Mouse (Mus musculus): ENCODE results near the gene Pla2g16. TPM values are rescaled to one million over a fixed set of nuclear protein-coding genes. Genes with fewer than 3 reads are reported as not detected.

The Pla2g16 gene
- polyA plus RNA-seq, 1 experiment from 2014 or later: 8.6 TPM

DNA sequence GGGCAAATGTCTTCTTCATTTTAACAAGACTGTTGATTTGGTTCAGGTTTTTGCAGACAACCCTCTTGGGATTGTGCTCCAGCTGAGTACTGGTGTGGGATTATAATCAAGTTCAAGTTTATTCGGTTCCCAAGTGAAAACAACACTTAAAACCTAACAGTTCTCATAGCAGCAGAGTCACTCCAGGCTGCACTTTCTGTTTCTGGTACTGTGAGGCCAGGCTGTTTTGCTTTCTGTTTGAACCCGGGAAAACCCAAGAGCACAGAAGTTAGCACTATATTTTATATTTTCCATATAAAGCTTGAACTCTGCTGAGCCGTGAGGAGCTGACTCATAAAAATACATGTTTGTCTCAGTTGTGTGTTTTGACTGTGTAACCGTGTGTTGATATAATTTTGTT lies 1.4 kb downstream of the Pla2g16 start:
- Histone ChIP-seq H3K27ac (ENCODE audit: low read depth, low read length) (no peak overlapping the region), H3K36me3 (ENCODE audit: control insufficient read depth, insufficient read depth, low read length) (no peaks in the 10 kb centered on the region), H3K9me3 (ENCODE audit: control insufficient read depth, low read length) (no peaks in the 10 kb centered on the region), H3K27me3 (replicated peaks; ENCODE audit: control insufficient read depth, insufficient read depth, low read length) (peaks cover 2% of the 10 kb centered on the region; the same call in 1 of the 2 replicates), H3K4me3 (ENCODE audit: low read length) (no peak overlapping the region), H3K4me1 (ENCODE audit: control insufficient read depth, insufficient read depth, low read depth, low read length) (peaks cover 6% of the 10 kb centered on the region; the same call in 1 of the 2 replicates), H3K9ac (ENCODE audit: low read depth, low read length) (no peak overlapping the region), H3K4me2 (ENCODE audit: low read length) (no peak overlapping the region)
- WGBS: 79% methylated on average over 4 of the region's 4 CpGs
- no peak for ATAC-seq

DNA sequence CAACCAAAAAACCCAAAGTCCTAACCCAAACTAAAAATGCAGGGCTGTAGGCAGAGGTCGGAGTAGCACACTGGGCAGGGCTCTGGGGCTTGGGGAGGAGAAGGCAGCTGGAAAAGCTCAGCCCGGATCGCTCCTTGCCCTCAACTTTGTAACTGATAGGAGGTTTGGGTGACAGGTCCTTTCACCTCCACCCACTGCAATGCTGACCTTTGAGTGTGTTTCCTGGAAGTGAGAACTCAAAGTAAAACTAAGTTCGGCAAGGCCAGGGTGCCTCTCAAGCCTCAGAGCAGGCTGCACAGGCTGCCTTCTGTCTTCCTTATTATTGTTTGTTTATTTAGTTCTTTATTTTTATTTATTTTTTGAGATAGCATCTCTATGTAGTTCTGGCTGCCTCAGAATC lies 2.7 kb downstream of the Pla2g16 start:
- no peak for ATAC-seq
- no peak overlapping the region for H3K9ac ChIP-seq (ENCODE audit: low read depth, low read length)
- no peak overlapping the region for H3K4me3 ChIP-seq (ENCODE audit: low read length)
- H3K36me3 ChIP-seq (ENCODE audit: control insufficient read depth, insufficient read depth, low read length): no peaks in the 10 kb centered on the region
- no peaks in the 10 kb centered on the region for H3K9me3 ChIP-seq (ENCODE audit: control insufficient read depth, low read length)
- no peak overlapping the region for H3K27ac ChIP-seq (ENCODE audit: low read depth, low read length)
- H3K4me2 ChIP-seq (ENCODE audit: low read length): no peak overlapping the region
- WGBS: 92% methylated on average over 4 of the region's 4 CpGs
- peaks cover 6% of the 10 kb centered on the region; the same call in 1 of the 2 replicates for H3K4me1 ChIP-seq (ENCODE audit: control insufficient read depth, insufficient read depth, low read depth, low read length)
- peaks cover 2% of the 10 kb centered on the region; the same call in 1 of the 2 replicates for H3K27me3 ChIP-seq (replicated peaks; ENCODE audit: control insufficient read depth, insufficient read depth, low read length)

DNA sequence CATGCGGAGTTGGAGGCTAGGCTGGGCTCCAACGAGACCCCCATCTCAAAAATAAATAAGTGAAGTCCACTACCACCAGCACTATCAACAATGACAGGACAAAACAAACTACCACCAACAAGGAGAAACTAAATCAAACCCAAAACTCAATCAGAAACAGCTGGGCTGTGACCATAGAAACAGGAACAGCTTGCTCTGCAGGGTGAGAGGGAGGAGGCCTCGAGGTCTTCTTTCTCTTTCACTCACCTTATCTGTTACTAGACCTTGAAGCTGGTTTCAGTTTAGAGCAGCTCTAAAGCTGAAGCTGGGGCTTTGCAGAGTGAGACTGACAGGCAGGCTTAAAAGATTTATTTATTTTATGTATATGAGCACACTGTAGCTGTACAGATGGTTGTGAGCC lies 4.2 kb downstream of the Pla2g16 start:
- Histone ChIP-seq H3K4me1 (ENCODE audit: control insufficient read depth, insufficient read depth, low read depth, low read length) (peaks cover 6% of the 10 kb centered on the region; the same call in 1 of the 2 replicates), H3K27me3 (replicated peaks; ENCODE audit: control insufficient read depth, insufficient read depth, low read length) (peaks cover 2% of the 10 kb centered on the region; the same call in 1 of the 2 replicates), H3K9me3 (ENCODE audit: control insufficient read depth, low read length) (no peaks in the 10 kb centered on the region), H3K4me2 (ENCODE audit: low read length) (no peak overlapping the region), H3K27ac (ENCODE audit: low read depth, low read length) (no peak overlapping the region), H3K4me3 (ENCODE audit: low read length) (no peak overlapping the region), H3K9ac (ENCODE audit: low read depth, low read length) (no peak overlapping the region), H3K36me3 (ENCODE audit: control insufficient read depth, insufficient read depth, low read length) (no peaks in the 10 kb centered on the region)
- 85% methylated on average over 3 of the region's 3 CpGs for WGBS
- ATAC-seq: no peak

DNA sequence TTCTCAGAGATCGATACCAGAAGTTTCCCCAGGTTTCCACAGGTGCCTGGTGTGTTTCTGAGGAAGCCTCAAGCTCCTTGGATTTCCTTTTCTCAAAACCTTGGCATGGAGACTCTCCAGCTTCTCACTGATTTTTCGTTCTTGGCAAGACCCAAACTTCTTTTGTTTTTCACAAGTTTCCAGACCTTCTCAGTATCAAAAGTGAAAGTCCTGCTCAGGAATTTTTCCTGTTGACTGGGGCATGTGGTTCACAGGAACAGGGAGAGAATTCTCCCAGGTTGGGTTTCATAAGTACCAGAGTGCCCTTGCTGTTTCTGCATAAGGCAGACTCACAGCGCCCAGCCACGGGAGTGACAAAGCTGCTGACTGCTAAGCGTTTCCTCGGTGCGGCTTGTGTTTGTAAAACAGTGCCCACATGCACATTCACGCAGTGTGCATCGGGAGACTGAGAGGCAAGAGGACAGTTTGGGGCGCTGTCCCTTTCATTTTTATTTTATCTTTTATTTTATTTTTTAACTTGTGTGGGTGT lies 5.4 kb downstream of the Pla2g16 start:
- H3K36me3 ChIP-seq (ENCODE audit: control insufficient read depth, insufficient read depth, low read length): no peaks in the 10 kb centered on the region
- no peak overlapping the region for H3K9ac ChIP-seq (ENCODE audit: low read depth, low read length)
- 80% methylated on average over 10 of the region's 10 CpGs for WGBS
- no peak overlapping the region for H3K27ac ChIP-seq (ENCODE audit: low read depth, low read length)
- no peaks in the 10 kb centered on the region for H3K27me3 ChIP-seq (replicated peaks; ENCODE audit: control insufficient read depth, insufficient read depth, low read length)
- H3K4me2 ChIP-seq (ENCODE audit: low read length): no peak overlapping the region
- ATAC-seq: no peak
- no peaks in the 10 kb centered on the region for H3K9me3 ChIP-seq (ENCODE audit: control insufficient read depth, low read length)
- H3K4me1 ChIP-seq (ENCODE audit: control insufficient read depth, insufficient read depth, low read depth, low read length): 0 out of 2 replicates have a peak, but pooled peaks cover 2% of the 10 kb centered on the region
- no peak overlapping the region for H3K4me3 ChIP-seq (ENCODE audit: low read length)

DNA sequence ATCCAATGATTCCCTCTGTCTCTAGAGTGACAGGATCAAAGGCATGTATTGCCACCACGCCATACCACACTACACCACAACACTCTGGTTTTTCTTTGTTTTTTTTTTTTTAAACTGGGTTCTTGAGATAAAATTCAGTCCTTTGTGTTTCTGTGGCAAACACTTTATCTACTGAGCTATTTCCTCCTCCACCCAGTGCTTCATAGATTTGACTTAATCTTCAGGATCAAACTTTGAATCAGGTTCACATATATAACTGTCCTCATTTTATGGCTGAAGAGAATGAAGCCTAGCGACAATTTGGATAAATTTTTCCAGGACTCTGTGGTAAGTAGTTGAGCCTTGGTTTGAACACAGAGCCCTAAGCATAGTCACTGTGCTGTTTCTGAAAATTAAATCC lies 6.4 kb downstream of the Pla2g16 start:
- Histone ChIP-seq H3K4me2 (ENCODE audit: low read length) (no peak overlapping the region), H3K4me3 (ENCODE audit: low read length) (no peak overlapping the region), H3K4me1 (ENCODE audit: control insufficient read depth, insufficient read depth, low read depth, low read length) (no peaks in the 10 kb centered on the region), H3K9me3 (ENCODE audit: control insufficient read depth, low read length) (no peaks in the 10 kb centered on the region), H3K27ac (ENCODE audit: low read depth, low read length) (no peak overlapping the region), H3K36me3 (ENCODE audit: control insufficient read depth, insufficient read depth, low read length) (no peaks in the 10 kb centered on the region), H3K9ac (ENCODE audit: low read depth, low read length) (no peak overlapping the region), H3K27me3 (replicated peaks; ENCODE audit: control insufficient read depth, insufficient read depth, low read length) (no peaks in the 10 kb centered on the region)
- no peak for ATAC-seq
- WGBS: 93% methylated on average over 2 of the region's 2 CpGs

DNA sequence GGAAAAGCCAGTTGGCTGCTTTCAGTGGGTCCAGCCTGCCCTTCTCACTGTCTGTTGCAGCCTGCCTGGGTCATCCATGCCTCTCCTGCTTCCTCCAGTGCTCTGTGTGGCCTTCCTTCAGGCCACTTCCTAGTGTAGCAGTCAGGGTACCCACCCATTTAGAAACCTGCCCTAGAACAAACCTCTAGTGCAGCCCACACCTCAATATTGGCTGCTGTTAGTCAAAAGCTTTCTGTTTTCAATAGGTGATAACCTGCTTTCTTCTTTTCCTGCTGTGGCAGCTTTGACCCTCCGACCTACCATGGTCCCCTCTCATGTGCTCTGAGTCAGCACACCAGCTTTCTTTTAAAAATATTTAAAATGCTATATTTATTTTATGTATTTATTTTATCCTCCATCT lies 7.2 kb downstream of the Pla2g16 start:
- Histone ChIP-seq H3K36me3 (ENCODE audit: control insufficient read depth, insufficient read depth, low read length) (no peaks in the 10 kb centered on the region), H3K27ac (ENCODE audit: low read depth, low read length) (no peak overlapping the region), H3K4me1 (ENCODE audit: control insufficient read depth, insufficient read depth, low read depth, low read length) (no peaks in the 10 kb centered on the region), H3K4me3 (ENCODE audit: low read length) (no peak overlapping the region), H3K27me3 (replicated peaks; ENCODE audit: control insufficient read depth, insufficient read depth, low read length) (no peaks in the 10 kb centered on the region), H3K9me3 (ENCODE audit: control insufficient read depth, low read length) (no peaks in the 10 kb centered on the region), H3K4me2 (ENCODE audit: low read length) (no peak overlapping the region), H3K9ac (ENCODE audit: low read depth, low read length) (no peak overlapping the region)
- 100% methylated on average over 1 of the region's 1 CpGs for WGBS
- no peak for ATAC-seq

DNA sequence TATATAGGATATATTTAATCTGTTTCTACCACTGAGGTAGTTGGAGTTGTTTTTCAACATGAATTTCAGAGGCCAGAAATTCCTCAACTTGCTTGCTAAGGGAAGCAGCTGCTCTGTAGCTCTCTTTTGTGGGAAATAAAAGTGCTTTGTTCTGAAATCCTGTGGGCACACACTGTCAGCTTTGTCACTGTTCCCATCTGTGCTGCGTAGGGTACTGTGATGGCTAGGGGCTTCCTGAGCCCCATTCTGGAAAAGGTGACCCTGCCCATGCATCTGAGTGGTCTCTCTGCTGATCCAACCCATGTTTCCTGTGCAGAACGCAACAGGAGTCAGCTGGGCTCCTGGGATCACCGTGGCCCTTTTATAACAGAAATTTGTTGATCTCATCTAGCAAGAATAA lies 9.6 kb downstream of the Pla2g16 start:
- Histone ChIP-seq H3K36me3 (ENCODE audit: control insufficient read depth, insufficient read depth, low read length) (no peaks in the 10 kb centered on the region), H3K9me3 (ENCODE audit: control insufficient read depth, low read length) (no peaks in the 10 kb centered on the region), H3K4me3 (ENCODE audit: low read length) (no peak overlapping the region), H3K4me2 (ENCODE audit: low read length) (no peak overlapping the region), H3K27me3 (replicated peaks; ENCODE audit: control insufficient read depth, insufficient read depth, low read length) (no peaks in the 10 kb centered on the region), H3K9ac (ENCODE audit: low read depth, low read length) (no peak overlapping the region), H3K4me1 (ENCODE audit: control insufficient read depth, insufficient read depth, low read depth, low read length) (no peaks in the 10 kb centered on the region), H3K27ac (ENCODE audit: low read depth, low read length) (no peak overlapping the region)
- 71% methylated on average over 3 of the region's 3 CpGs for WGBS
- no peak for ATAC-seq

DNA sequence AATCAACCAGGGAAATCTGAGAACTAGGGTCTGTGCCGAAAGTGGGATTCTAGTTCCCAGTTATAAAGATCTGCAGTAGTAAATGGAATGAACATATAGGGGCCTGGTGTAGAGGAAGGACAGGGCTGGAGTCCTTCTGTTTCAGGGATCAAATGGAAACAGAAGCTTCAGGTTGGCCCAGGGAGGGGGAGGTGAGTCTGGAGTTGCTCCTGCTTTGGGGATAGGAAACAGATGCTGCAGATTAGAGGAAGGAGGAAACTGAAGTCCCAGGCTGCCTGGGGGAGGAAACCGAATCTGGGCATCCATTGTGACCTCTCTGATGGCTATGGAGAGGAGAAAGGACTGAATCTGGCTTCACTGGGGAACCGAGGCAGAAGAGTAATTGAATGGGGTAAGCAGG lies 11.1 kb downstream of the Pla2g16 start:
- Histone ChIP-seq H3K4me1 (ENCODE audit: control insufficient read depth, insufficient read depth, low read depth, low read length) (no peaks in the 10 kb centered on the region), H3K27ac (ENCODE audit: low read depth, low read length) (no peak overlapping the region), H3K27me3 (replicated peaks; ENCODE audit: control insufficient read depth, insufficient read depth, low read length) (no peaks in the 10 kb centered on the region), H3K9ac (ENCODE audit: low read depth, low read length) (no peak overlapping the region), H3K4me3 (ENCODE audit: low read length) (no peak overlapping the region), H3K36me3 (ENCODE audit: control insufficient read depth, insufficient read depth, low read length) (no peaks in the 10 kb centered on the region), H3K4me2 (ENCODE audit: low read length) (no peak overlapping the region), H3K9me3 (ENCODE audit: control insufficient read depth, low read length) (no peaks in the 10 kb centered on the region)
- 63% methylated on average over 3 of the region's 3 CpGs for WGBS
- no peak for ATAC-seq

DNA sequence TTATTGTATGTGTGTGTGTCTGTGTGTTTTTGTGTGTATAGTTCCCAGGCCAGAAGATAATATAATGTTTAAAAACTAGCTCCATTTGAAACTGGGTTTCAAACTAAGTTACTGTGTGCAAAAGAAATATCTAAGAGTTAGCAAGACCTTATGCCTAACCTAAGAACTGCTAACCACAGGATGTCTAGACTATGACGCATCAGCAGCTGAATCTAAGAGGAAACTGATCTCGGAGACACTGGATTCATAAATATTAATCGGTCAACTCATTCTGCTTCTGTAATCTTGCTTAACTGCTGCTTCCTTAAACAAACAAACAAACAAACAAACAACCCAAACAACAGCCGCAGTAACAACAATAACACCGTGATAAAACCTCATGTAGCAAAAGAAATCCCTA lies 12.4 kb downstream of the Pla2g16 start:
- whole genome bisulfite sequencing: 77% methylated on average over 5 of the region's 5 CpGs

DNA sequence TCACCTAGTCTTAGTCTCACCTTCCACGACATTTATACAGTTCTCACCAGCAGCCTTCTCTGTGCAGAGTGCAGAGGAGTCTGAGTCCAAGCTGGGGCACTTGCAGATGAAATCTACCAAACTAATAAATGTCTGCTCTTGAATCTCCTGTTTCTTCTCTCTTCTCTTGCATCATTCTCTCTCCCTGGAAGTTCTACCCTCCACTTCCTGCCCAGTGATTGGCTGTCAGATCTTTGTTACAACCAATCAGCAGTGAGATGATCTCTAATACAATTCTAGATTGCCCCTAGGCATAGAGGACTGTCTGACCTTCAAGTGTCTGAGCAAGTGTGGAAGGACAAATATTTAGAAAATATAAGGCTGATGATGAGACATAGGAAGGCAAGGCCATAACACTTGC lies 18.9 kb downstream of the Pla2g16 start:
- Histone ChIP-seq H3K36me3 (ENCODE audit: control insufficient read depth, insufficient read depth, low read length) (no peaks in the 10 kb centered on the region), H3K4me3 (ENCODE audit: low read length) (no peak overlapping the region), H3K27me3 (replicated peaks; ENCODE audit: control insufficient read depth, insufficient read depth, low read length) (no peaks in the 10 kb centered on the region), H3K4me2 (ENCODE audit: low read length) (no peak overlapping the region), H3K9me3 (ENCODE audit: control insufficient read depth, low read length) (no peaks in the 10 kb centered on the region), H3K9ac (ENCODE audit: low read depth, low read length) (no peak overlapping the region), H3K4me1 (ENCODE audit: control insufficient read depth, insufficient read depth, low read depth, low read length) (no peaks in the 10 kb centered on the region), H3K27ac (ENCODE audit: low read depth, low read length) (no peak overlapping the region)
- ATAC-seq: no peak
- 96% methylated on average over 1 of the region's 1 CpGs for WGBS

More for the DNA sequence above, 12.4 kb downstream of the Pla2g16 start:
- H3K27me3 ChIP-seq (replicated peaks; ENCODE audit: control insufficient read depth, insufficient read depth, low read length): no peaks in the 10 kb centered on the region
- no peak overlapping the region for H3K27ac ChIP-seq (ENCODE audit: low read depth, low read length)
- H3K4me2 ChIP-seq (ENCODE audit: low read length): no peak overlapping the region
- no peak for ATAC-seq
- no peaks in the 10 kb centered on the region for H3K9me3 ChIP-seq (ENCODE audit: control insufficient read depth, low read length)
- no peaks in the 10 kb centered on the region for H3K4me1 ChIP-seq (ENCODE audit: control insufficient read depth, insufficient read depth, low read depth, low read length)
- H3K4me3 ChIP-seq (ENCODE audit: low read length): no peak overlapping the region
- no peak overlapping the region for H3K9ac ChIP-seq (ENCODE audit: low read depth, low read length)
- no peaks in the 10 kb centered on the region for H3K36me3 ChIP-seq (ENCODE audit: control insufficient read depth, insufficient read depth, low read length)

Measured in hindbrain, embryonic 16.5 days (tissue).